ENCODE assay signal across 9 mouse cellular contexts in the genomic region with DNA sequence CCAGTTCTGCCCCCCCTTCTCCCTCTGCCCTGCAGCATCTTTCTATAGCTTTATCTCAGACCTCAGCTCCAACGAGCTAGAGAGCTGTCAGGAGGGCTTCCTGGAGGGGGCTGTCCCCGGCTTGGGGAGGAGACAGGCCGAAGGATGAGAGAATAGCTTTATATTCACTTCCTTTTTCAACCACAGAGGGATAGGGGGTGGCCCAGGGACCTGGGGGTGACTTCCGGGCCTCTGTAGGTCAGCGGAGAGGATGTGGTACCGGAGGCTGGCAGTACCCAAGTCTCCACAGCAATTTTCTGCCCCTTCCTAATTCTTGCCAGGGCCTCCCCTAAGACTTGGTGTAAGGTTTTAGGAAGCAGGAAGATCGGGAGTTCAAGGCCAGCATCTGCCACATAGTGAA. TPM values are rescaled to one million over a fixed set of nuclear protein-coding genes. Genes with fewer than 3 reads are reported as not detected.
A peak's percentile ranks its signal among the peaks of the same experiment; 100 is the strongest.
DNase-seq lines count a peak whose midpoint lies in the region; ATAC-seq and TF ChIP-seq lines count a peak whose summit lies in the region.
"Had no signal": no experiment of that assay in that cellular context is flagged by ENCODE, and none has a peak within 500 bp of the region (broad histone marks: within the 10 kb centered on the region; RNA-seq: fewer than 3 reads in every experiment).

No protein-coding gene starts in this region.

- intact Hi-C loops in gastrocnemius, adult 2 months (cut with DNase I) = loop anchor here (2.0 to 5.0 kb wide), 2 partner anchors 68 to 83 kb away; no protein-coding TSS in a partner anchor

- 17% methylated on average over 7 of the region's 7 CpGs for WGBS in liver, embryonic 12.5 days (ENCODE audit: insufficient replicate concordance)

- peaks cover 28% of the 10 kb centered on the region for H3K36me3 ChIP-seq in liver, embryonic 12.5 days

- peak overlapping the region; percentile 86 for H3K9ac ChIP-seq in liver, embryonic 12.5 days

- H3K27me3 ChIP-seq in liver, embryonic 12.5 days (replicated peaks) = no peaks in the 10 kb centered on the region

- H3K4me3 ChIP-seq in gastrocnemius, adult 2 months = no peak overlapping the region
- peak overlapping the region; percentile 69; the same call in 1 of the 2 replicates for H3K4me3 ChIP-seq in liver, embryonic 12.5 days

- no peaks in the 10 kb centered on the region for H3K9me3 ChIP-seq in liver, embryonic 12.5 days (replicated peaks)

- ATAC-seq in liver, embryonic 12.5 days = no peak

- DNase-seq in gastrocnemius, adult 2 months = no peak
- DNase-seq in gastrocnemius, postnatal 25 days = no peak
- peak; percentile 60 for DNase-seq in T-cell, adult 2 months (ENCODE audit: low spot score)
- DNase-seq in spleen, adult 12 weeks (ENCODE audit: low spot score) = peak; percentile 37
- no peak for DNase-seq in cerebellum, postnatal 25 days
- DNase-seq in Muller cell, postnatal 12 days (ENCODE audit: inconsistent ontology term) = no peak
- no peak for DNase-seq in layer of hippocampus, adult 9-11 months

- peak overlapping the region; percentile 98 for H3K4me2 ChIP-seq in liver, embryonic 12.5 days

- H3K27ac ChIP-seq in gastrocnemius, adult 2 months = peak overlapping the region; percentile 86
- H3K27ac ChIP-seq in liver, embryonic 12.5 days = peak overlapping the region; percentile 95

- TF ChIP-seq CTCF in gastrocnemius, adult 2 months (IDR thresholded peaks at IDR 0.05) = no peak

- peaks cover 69% of the 10 kb centered on the region for H3K4me1 ChIP-seq in liver, embryonic 12.5 days

RNA-seq across cellular contexts. Expression of gene Unc119, which starts 2.5 kb away (rescaled TPM):
- 1 to 10 TPM; 7.1 to 9.2 TPM for total RNA-seq in gastrocnemius, adult 2 months (2021)
- 10 to 100 TPM in 1 of 2 experiments, 1 to 10 TPM in 1; 8.4 to 10.5 TPM for total RNA-seq in gastrocnemius, postnatal 25 days (2021)
- 46.5 and 50.4 TPM in 2 replicates for polyA plus RNA-seq in liver, embryonic 12.5 days (2016; fragmentation: Nextera tagmentation; extraction: Ambion mirVana)

RNA-seq across cellular contexts. Expression of gene Pigs, which starts 17.6 kb away (rescaled TPM):
- total RNA-seq in gastrocnemius, adult 2 months (2021) = 10 to 100 TPM; 20.0 to 21.3 TPM
- 10 to 100 TPM; 18.3 to 20.4 TPM for total RNA-seq in gastrocnemius, postnatal 25 days (2021)
- 40.8 and 42.6 TPM in 2 replicates for polyA plus RNA-seq in liver, embryonic 12.5 days (2016; fragmentation: Nextera tagmentation; extraction: Ambion mirVana)

RNA-seq across cellular contexts. Expression of gene Aldoc, which starts 23.0 kb away (rescaled TPM):
- total RNA-seq in gastrocnemius, adult 2 months (2021) = 1 to 10 TPM; 1.6 to 2.7 TPM
- total RNA-seq in gastrocnemius, postnatal 25 days (2021) = 1 to 10 TPM; 2.5 to 2.6 TPM
- 4.7 and 5.1 TPM in 2 replicates for polyA plus RNA-seq in liver, embryonic 12.5 days (2016; fragmentation: Nextera tagmentation; extraction: Ambion mirVana)

RNA-seq across cellular contexts. Expression of gene Foxn1, which starts 40.6 kb away (rescaled TPM):
- total RNA-seq in gastrocnemius, adult 2 months (2021) = not detected
- total RNA-seq in gastrocnemius, postnatal 25 days (2021) = not detected
- not detected in 2 replicates for polyA plus RNA-seq in liver, embryonic 12.5 days (2016; fragmentation: Nextera tagmentation; extraction: Ambion mirVana)
- total RNA-seq: left cerebral cortex, postnatal 36 days had no signal

RNA-seq across cellular contexts. Expression of gene Spag5, which starts 44.5 kb away (rescaled TPM):
- 1 to 10 TPM in 1 of 2 experiments, under 1 TPM in 1; 0.81 to 2.0 TPM for total RNA-seq in gastrocnemius, adult 2 months (2021)
- 1 to 10 TPM; 3.1 to 4.2 TPM for total RNA-seq in gastrocnemius, postnatal 25 days (2021)
- 38.6 and 40.0 TPM in 2 replicates for polyA plus RNA-seq in liver, embryonic 12.5 days (2016; fragmentation: Nextera tagmentation; extraction: Ambion mirVana)

Comparison
In these comparisons a context has a peak if more than half of its experiments do, and no peak if none do; other contexts are left out.
1. DNase-seq: peak in T-cell, adult 2 months (single experiment) and spleen, adult 12 weeks (single experiment); none in gastrocnemius, adult 2 months (single experiment), gastrocnemius, postnatal 25 days (single experiment), cerebellum, postnatal 25 days (0 of 2), Muller cell, postnatal 12 days (single experiment) and layer of hippocampus, adult 9-11 months (single experiment).